Mouse (Mus musculus) G1E (cell line): ENCODE measurements around the gene Hcfc1r1.
A peak's percentile ranks its signal among the peaks of the same experiment; 100 is the strongest.

Source experiments
- CTCF ChIP-seq: IDR thresholded peaks from 2 replicates; pipeline ENCODE4 v1.5.1; 2012; ENCODE audit warnings: low read depth, low read length, inconsistent platforms, mixed read lengths
- GATA1 ChIP-seq: IDR thresholded peaks from 2 replicates; pipeline ENCODE4 v1.6.1; 2012; ENCODE audit warnings: borderline replicate concordance, low read length, inconsistent platforms, mixed read lengths
- POLR2AphosphoS5 ChIP-seq: IDR thresholded peaks from 2 replicates; pipeline ENCODE4 v1.6.1; 2012; ENCODE audit warnings: low read depth, low read length, inconsistent platforms; ENCODE audit not compliant: insufficient replicate concordance
- TAL1 ChIP-seq: conservative IDR thresholded peaks from 2 replicates; pipeline ENCODE4 v1.6.1; 2012; ENCODE audit warnings: low read depth, low read length, inconsistent platforms, mixed read lengths

- TF ChIP-seq GATA1 (no peak), CTCF (peak; percentile 72), TAL1 (no peak), POLR2AphosphoS5 (no peak)
Measured at GRCm38 (mm10) chr17:23630195-23631020, 43.0 kb upstream of the Hcfc1r1 start.
